Mouse (Mus musculus): Measurements from ENCODE around the gene Pdzph1. TPM values are rescaled to one million over a fixed set of nuclear protein-coding genes. Genes with fewer than 3 reads are reported as not detected.

The Pdzph1 gene
- polyA plus RNA-seq, 1 experiment from 2014 or later, result 37.7 TPM

Other genes starting within 250 kb of the Pdzph1 start
- gene Nudt12, start 22.0 kb upstream of the Pdzph1 start, polyA plus RNA-seq (2014; fragmentation: Nextera tagmentation; extraction: Ambion mirVana), result 7.9 and 8.9 TPM in 2 replicates

Measured in midbrain, embryonic 11.5 days (tissue).